Mouse (Mus musculus): Measurements from ENCODE around the gene Ficd. TPM values are rescaled to one million over a fixed set of nuclear protein-coding genes. Genes with fewer than 3 reads are reported as not detected.
"Not testable (repeated sequence)": the region's sequence is repeated elsewhere in the genome, so short reads cannot be mapped to it uniquely, and the experiment has no call there.

The Ficd gene
- polyA plus RNA-seq, 1 experiment: 8.2 TPM

DNA sequence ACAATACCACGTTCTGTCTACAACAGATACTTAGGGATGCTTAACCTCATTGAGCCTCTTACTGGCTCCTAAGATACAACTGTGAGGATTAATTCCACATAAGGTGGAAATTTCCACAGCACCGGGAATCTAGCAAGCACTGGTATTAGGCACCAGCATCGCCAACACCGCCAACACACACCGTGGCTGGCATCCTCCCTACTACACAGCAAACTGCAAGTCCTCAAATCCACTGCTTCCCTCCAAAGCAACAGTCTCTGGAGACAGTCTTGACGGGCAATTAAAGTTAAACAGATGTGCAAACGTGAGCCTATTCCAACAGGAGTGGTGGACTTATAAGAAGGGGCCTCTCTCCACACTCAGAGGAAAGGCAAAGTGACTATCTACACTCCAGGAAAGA lies 45.7 kb downstream of the Ficd start:
- Histone ChIP-seq H3K27me3 (ENCODE audit: control insufficient read depth, insufficient read depth, low read length) (no peaks in the 10 kb centered on the region), H3K27ac (ENCODE audit: control insufficient read depth, insufficient read depth, low read length) (no peak overlapping the region), H3K36me3 (ENCODE audit: control insufficient read depth, insufficient read depth, low read length) (no peaks in the 10 kb centered on the region), H3K4me1 (replicated peaks; ENCODE audit: control insufficient read depth, insufficient read depth, low read length) (peaks cover 20% of the 10 kb centered on the region), H3K4me3 (ENCODE audit: control insufficient read depth, insufficient read depth, low read length) (no peak overlapping the region)
- TF ChIP-seq CTCF (IDR thresholded peaks at IDR 0.05; ENCODE audit: borderline replicate concordance, control insufficient read depth, extremely low read depth, insufficient read depth, low read length, poor library complexity): no peak
- no peak for TF ChIP-seq POLR2A (IDR thresholded peaks at IDR 0.05; ENCODE audit: control insufficient read depth, extremely low read depth, insufficient read depth, low read length, poor library complexity)
- 97% methylated on average over 7 of the region's 7 CpGs for WGBS
- no peak for DNase-seq

DNA sequence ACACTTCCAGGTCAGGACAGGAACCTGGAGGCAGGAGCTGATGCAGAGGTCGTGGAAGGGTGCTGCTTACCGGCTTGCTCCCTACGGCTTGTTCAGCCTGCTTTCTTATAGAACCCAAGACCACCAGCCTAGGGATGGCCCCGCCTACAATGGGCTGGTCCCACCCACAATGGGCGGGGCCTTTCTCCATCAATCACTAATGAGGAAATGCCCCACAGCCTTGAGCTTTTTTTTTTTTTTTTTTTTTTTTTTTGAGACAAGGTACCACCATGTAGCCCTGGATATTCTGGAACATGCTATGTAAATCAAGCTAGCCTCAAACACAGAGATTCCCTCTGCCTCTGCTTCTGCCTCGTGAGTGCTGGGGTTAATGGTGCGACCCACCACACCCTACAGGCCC lies 46.3 kb downstream of the Ficd start:
- Histone ChIP-seq H3K4me3 (ENCODE audit: control insufficient read depth, insufficient read depth, low read length) (no peak overlapping the region), H3K27ac (ENCODE audit: control insufficient read depth, insufficient read depth, low read length) (no peak overlapping the region), H3K4me1 (replicated peaks; ENCODE audit: control insufficient read depth, insufficient read depth, low read length) (peaks cover 16% of the 10 kb centered on the region), H3K36me3 (ENCODE audit: control insufficient read depth, insufficient read depth, low read length) (no peaks in the 10 kb centered on the region), H3K27me3 (ENCODE audit: control insufficient read depth, insufficient read depth, low read length) (no peaks in the 10 kb centered on the region)
- no peak for DNase-seq
- TF ChIP-seq CTCF (IDR thresholded peaks at IDR 0.05; ENCODE audit: borderline replicate concordance, control insufficient read depth, extremely low read depth, insufficient read depth, low read length, poor library complexity) (no peak), POLR2A (IDR thresholded peaks at IDR 0.05; ENCODE audit: control insufficient read depth, extremely low read depth, insufficient read depth, low read length, poor library complexity) (no peak)
- WGBS: 90% methylated on average over 7 of the region's 7 CpGs

DNA sequence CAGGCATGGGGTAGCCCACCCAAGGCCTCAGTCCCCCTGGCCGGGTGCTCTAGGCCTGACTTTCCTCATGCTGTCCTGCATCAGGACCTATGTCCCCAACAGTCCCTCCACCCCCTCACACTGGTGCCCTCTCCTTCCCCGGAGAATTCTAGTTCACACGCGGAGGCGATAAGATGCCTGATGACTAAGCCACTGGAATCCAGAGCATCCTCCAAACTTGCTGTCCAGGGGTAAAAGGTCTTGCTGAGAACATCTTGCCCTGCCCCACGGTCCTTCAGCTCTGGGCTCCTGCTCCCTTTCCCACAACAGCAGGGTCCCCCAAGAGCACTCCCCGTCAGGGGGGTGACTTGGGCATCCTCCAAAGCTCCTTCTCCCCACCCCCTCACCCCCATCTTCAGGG lies 47.0 kb downstream of the Ficd start:
- DNase-seq: no peak
- H3K27ac ChIP-seq (ENCODE audit: control insufficient read depth, insufficient read depth, low read length): no peak overlapping the region

DNA sequence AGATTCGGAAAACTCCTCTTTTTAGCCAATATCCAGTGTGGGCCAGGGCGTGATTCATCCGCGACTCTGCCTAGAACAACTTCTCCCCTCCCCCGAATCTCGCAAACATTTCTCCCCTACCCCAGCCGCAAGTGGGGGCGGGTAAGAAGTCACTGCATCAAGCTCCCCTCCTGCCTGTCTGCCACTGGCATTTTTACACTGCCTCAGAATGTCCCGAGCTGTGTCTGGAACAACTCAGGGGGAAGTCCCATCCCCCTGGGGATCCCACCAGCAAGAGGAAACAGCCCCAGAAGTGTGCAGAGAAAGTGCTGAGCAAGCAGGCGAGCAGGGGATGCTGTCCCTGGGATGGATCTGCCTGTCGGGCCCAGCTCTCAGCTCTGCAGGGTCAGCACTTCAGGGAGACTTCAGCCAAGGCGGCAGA lies 48.0 kb downstream of the Ficd start:
- no peak overlapping the region for H3K27ac ChIP-seq (ENCODE audit: control insufficient read depth, insufficient read depth, low read length)
- TF ChIP-seq CTCF (IDR thresholded peaks at IDR 0.05; ENCODE audit: borderline replicate concordance, control insufficient read depth, extremely low read depth, insufficient read depth, low read length, poor library complexity) (no peak), POLR2A (IDR thresholded peaks at IDR 0.05; ENCODE audit: control insufficient read depth, extremely low read depth, insufficient read depth, low read length, poor library complexity) (no peak)
- no peaks in the 10 kb centered on the region for H3K36me3 ChIP-seq (ENCODE audit: control insufficient read depth, insufficient read depth, low read length)
- peaks cover 6% of the 10 kb centered on the region for H3K4me1 ChIP-seq (replicated peaks; ENCODE audit: control insufficient read depth, insufficient read depth, low read length)
- H3K27me3 ChIP-seq (ENCODE audit: control insufficient read depth, insufficient read depth, low read length): no peaks in the 10 kb centered on the region
- H3K4me3 ChIP-seq (ENCODE audit: control insufficient read depth, insufficient read depth, low read length): no peak overlapping the region
- 51% methylated on average over 12 of the region's 12 CpGs for WGBS
- no peak for DNase-seq

More for the DNA sequence above, 47.0 kb downstream of the Ficd start:
- WGBS: 95% methylated on average over 7 of the region's 7 CpGs
- peaks cover 14% of the 10 kb centered on the region for H3K4me1 ChIP-seq (replicated peaks; ENCODE audit: control insufficient read depth, insufficient read depth, low read length)
- TF ChIP-seq POLR2A (IDR thresholded peaks at IDR 0.05; ENCODE audit: control insufficient read depth, extremely low read depth, insufficient read depth, low read length, poor library complexity) (no peak), CTCF (IDR thresholded peaks at IDR 0.05; ENCODE audit: borderline replicate concordance, control insufficient read depth, extremely low read depth, insufficient read depth, low read length, poor library complexity) (no peak)
- no peaks in the 10 kb centered on the region for H3K27me3 ChIP-seq (ENCODE audit: control insufficient read depth, insufficient read depth, low read length)
- H3K4me3 ChIP-seq (ENCODE audit: control insufficient read depth, insufficient read depth, low read length): no peak overlapping the region
- H3K36me3 ChIP-seq (ENCODE audit: control insufficient read depth, insufficient read depth, low read length): no peaks in the 10 kb centered on the region

DNA sequence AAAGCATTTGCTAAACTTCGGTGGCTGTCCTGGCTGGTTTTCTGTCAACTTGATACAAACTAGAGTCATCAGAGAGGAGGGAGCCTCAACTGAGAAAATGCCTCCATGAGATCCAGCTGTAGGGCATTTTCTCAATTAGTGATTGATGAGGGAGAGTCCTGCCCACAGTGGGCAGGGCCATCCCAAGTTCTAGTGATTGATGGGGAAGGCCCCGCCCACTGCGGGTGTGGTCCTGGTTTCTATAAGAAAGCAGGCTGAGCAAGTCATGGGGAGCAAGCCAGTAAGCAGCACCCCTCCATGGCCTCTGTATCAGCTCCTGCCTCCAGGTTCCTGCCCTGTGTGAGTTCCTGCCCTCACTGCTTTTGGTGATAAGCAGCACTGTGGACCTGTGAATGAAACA lies 48.5 kb downstream of the Ficd start:
- H3K4me3 ChIP-seq (ENCODE audit: control insufficient read depth, insufficient read depth, low read length); DNase-seq; H3K36me3 ChIP-seq (ENCODE audit: control insufficient read depth, insufficient read depth, low read length); H3K4me1 ChIP-seq (replicated peaks; ENCODE audit: control insufficient read depth, insufficient read depth, low read length); H3K27ac ChIP-seq (ENCODE audit: control insufficient read depth, insufficient read depth, low read length); H3K27me3 ChIP-seq (ENCODE audit: control insufficient read depth, insufficient read depth, low read length): not testable (repeated sequence)
- 69% methylated on average over 3 of the region's 3 CpGs for WGBS

DNA sequence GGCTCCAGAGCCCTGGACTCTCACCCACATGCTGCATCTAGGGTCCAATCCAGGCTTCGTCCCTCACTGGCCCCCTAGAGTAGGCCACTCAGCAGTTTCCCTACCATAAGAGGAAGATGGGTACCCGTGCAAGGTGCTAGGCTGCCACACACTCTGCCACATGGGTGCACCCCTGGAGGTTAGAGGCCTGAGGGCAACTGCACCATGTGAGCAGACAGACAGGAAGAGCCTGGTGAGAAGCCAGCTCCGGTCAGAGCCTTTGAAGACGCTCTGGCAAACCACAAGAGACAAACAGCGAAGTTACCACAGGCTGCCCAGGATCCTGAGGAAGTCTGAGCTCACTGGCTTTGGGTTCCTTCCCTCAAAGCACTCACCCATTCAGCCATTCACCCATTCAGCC lies 51.4 kb downstream of the Ficd start:
- H3K27me3 ChIP-seq (ENCODE audit: control insufficient read depth, insufficient read depth, low read length): no peaks in the 10 kb centered on the region
- DNase-seq: peak; percentile 36

DNA sequence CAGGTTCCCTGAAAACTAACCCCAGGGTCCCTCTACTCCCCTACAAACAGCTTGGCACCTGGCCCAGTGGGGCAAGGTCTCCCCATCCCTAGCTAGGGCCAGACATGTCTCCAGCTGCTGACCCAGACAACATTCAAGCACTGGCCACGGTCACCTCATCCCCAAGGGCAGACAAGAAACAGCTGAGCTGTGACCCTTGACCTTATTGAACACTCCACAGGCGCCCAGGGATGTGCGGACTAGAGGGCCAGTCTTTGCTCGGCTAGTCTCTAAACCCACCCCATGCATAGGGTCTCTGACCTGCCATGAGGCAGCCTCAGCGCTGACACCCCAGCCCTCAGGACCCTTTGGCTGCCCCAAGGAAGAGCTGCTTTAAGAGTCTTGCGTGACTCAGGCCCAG lies 53.0 kb downstream of the Ficd start:
- DNase-seq: no peak
- Histone ChIP-seq H3K27me3 (ENCODE audit: control insufficient read depth, insufficient read depth, low read length) (no peaks in the 10 kb centered on the region), H3K27ac (ENCODE audit: control insufficient read depth, insufficient read depth, low read length) (no peak overlapping the region), H3K4me1 (replicated peaks; ENCODE audit: control insufficient read depth, insufficient read depth, low read length) (peaks cover 8% of the 10 kb centered on the region), H3K36me3 (ENCODE audit: control insufficient read depth, insufficient read depth, low read length) (no peaks in the 10 kb centered on the region), H3K4me3 (ENCODE audit: control insufficient read depth, insufficient read depth, low read length) (no peak overlapping the region)
- 92% methylated on average over 6 of the region's 6 CpGs for WGBS
- TF ChIP-seq POLR2A (IDR thresholded peaks at IDR 0.05; ENCODE audit: control insufficient read depth, extremely low read depth, insufficient read depth, low read length, poor library complexity) (no peak), CTCF (IDR thresholded peaks at IDR 0.05; ENCODE audit: borderline replicate concordance, control insufficient read depth, extremely low read depth, insufficient read depth, low read length, poor library complexity) (no peak)

More for the DNA sequence above, 51.4 kb downstream of the Ficd start:
- Histone ChIP-seq H3K27ac (ENCODE audit: control insufficient read depth, insufficient read depth, low read length) (no peak overlapping the region), H3K36me3 (ENCODE audit: control insufficient read depth, insufficient read depth, low read length) (no peaks in the 10 kb centered on the region), H3K4me1 (replicated peaks; ENCODE audit: control insufficient read depth, insufficient read depth, low read length) (peaks cover 8% of the 10 kb centered on the region), H3K4me3 (ENCODE audit: control insufficient read depth, insufficient read depth, low read length) (no peak overlapping the region)
- TF ChIP-seq CTCF (IDR thresholded peaks at IDR 0.05; ENCODE audit: borderline replicate concordance, control insufficient read depth, extremely low read depth, insufficient read depth, low read length, poor library complexity) (peak; percentile 26; the same call in 1 of the 2 replicates), POLR2A (IDR thresholded peaks at IDR 0.05; ENCODE audit: control insufficient read depth, extremely low read depth, insufficient read depth, low read length, poor library complexity) (no peak)
- 4% methylated on average over 5 of the region's 5 CpGs for WGBS
